Mouse (Mus musculus) intestine, embryonic 15.5 days (tissue): ENCODE measurements around the gene Pbx3. TPM values are rescaled to one million over a fixed set of nuclear protein-coding genes. Genes with fewer than 3 reads are reported as not detected.

ENCODE experiments used
- polyA plus RNA-seq: library from polyadenylated mRNA; unstranded; fragments of >200 nt; fragmentation: Nextera tagmentation; extraction: Ambion mirVana; gene quantifications from 2 replicates; pipeline ENCODE4 v1.2.1, GENCODE M21; 2015

Gene Pbx3
- polyA plus RNA-seq, 1 experiment from 2014 or later, result 18.9 TPM

Other genes starting within 250 kb of the Pbx3 start
- gene Mapkap1, start 33.6 kb upstream of the Pbx3 start, polyA plus RNA-seq, result 86.1 and 88.3 TPM in 2 replicates